Comparison of ENCODE assay signal across 18 mouse cellular contexts in the genomic region with DNA sequence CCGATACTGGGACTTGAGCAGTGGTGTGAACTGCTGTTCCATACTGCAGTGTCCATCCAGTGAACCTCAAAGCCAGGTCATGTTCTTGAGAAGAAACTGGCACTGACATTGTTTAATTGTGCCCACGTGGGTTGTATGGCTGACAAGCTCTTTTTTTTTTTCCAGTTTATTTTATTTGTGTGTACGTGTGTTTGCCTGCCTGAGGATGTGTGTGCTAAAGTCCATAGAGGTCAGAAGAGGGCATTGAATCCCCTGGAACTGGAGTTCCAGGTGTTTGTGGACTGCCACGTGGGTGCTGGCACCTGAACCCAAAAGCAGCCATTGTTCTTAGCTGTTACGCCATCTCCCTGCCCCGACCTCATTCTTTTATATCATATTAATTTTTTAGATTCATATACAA.
"Had no signal": no experiment of that assay in that cellular context is flagged by ENCODE, and none has a peak within 500 bp of the region (broad histone marks: within the 10 kb centered on the region; RNA-seq: fewer than 3 reads in every experiment).

No protein-coding gene starts in this region.

- H3K27me3 ChIP-seq: midbrain, embryonic 12.5 days; neural tube, embryonic 12.5 days had no signal

- H3K27ac ChIP-seq: midbrain, embryonic 10.5 days; midbrain, embryonic 12.5 days; neural tube, embryonic 12.5 days had no signal

- H3K9ac ChIP-seq: lung, embryonic 14.5 days; midbrain, embryonic 12.5 days; neural tube, embryonic 12.5 days had no signal

- H3K4me2 ChIP-seq: lung, embryonic 14.5 days; midbrain, embryonic 12.5 days; neural tube, embryonic 12.5 days had no signal

- H3K9me3 ChIP-seq: midbrain, embryonic 10.5 days; midbrain, embryonic 12.5 days; neural tube, embryonic 12.5 days had no signal

- DNase-seq: lung, adult 18-20 months; lung, postnatal 10 days; lung, postnatal 4 days; midbrain, embryonic 14.5 days; retina, postnatal 1 day; right cerebral cortex, adult 18-20 months; right cerebral cortex, postnatal 25 days; right cerebral cortex, postnatal 4 days; spleen, adult 18-20 months; thymus, adult 18-20 months; thymus, postnatal 14 days; thymus, postnatal 36 days had no signal

- ATAC-seq: midbrain, embryonic 16.5 days had no signal

- H3K4me3 ChIP-seq: midbrain, embryonic 10.5 days; midbrain, embryonic 12.5 days; myocyte; neural tube, embryonic 12.5 days had no signal
